Mouse (Mus musculus) heart, adult 2 months (tissue): ENCODE results near the gene Nmnat2. TPM values are rescaled to one million over a fixed set of nuclear protein-coding genes. Genes with fewer than 3 reads are reported as not detected.

Experiments used
- DNase-seq, 2 experiments: peaks; one replicate each; pipeline ENCODE4 v3.0.0; 2021
- H3K27ac ChIP-seq: fragments of 200-600 bp; 2 replicates; pipeline ENCODE4 v1.8.1; 2022
- H3K27me3 ChIP-seq: fragments of 200-500 bp; 2 replicates; pipeline ENCODE4 v1.6.1; 2012; ENCODE audit warnings: mild to moderate bottlenecking, low read length, inconsistent platforms, mixed read lengths; ENCODE audit not compliant: control insufficient read depth, insufficient read depth
- H3K36me3 ChIP-seq: fragments of 200-500 bp; 2 replicates; pipeline ENCODE4 v1.6.1; 2012; ENCODE audit warnings: low read length, inconsistent platforms; ENCODE audit not compliant: control insufficient read depth, insufficient read depth
- H3K4me1 ChIP-seq: fragments of 200-500 bp; 2 replicates; pipeline ENCODE4 v1.6.1; 2011; ENCODE audit warnings: low read length; ENCODE audit not compliant: control insufficient read depth, insufficient read depth
- H3K4me3 ChIP-seq: fragments of 200-600 bp; 2 replicates; pipeline ENCODE4 v1.8.1; 2022
- H3K79me2 ChIP-seq: fragments of 200-500 bp; replicated peaks from 2 replicates; pipeline ENCODE4 v1.6.1; 2012; ENCODE audit warnings: mild to moderate bottlenecking, inconsistent platforms, low read length, moderate library complexity, mixed read lengths; ENCODE audit not compliant: control insufficient read depth, insufficient read depth
- H3K9ac ChIP-seq: fragments of 200-500 bp; 2 replicates; pipeline ENCODE4 v1.6.1; 2012; ENCODE audit warnings: low read depth, mild to moderate bottlenecking, control low read depth, inconsistent platforms, low read length, mixed read lengths
- CTCF ChIP-seq: fragments of 200-600 bp; IDR thresholded peaks from 2 replicates; pipeline ENCODE4 v1.8.1; 2022; ENCODE audit warnings: antibody characterized with exemption, mild to moderate bottlenecking, moderate library complexity
- EP300 ChIP-seq: fragments of 200-500 bp; IDR thresholded peaks from 2 replicates; pipeline ENCODE4 v1.6.1; 2011; ENCODE audit warnings: low read depth, low read length, control low read depth; ENCODE audit not compliant: insufficient read depth
- POLR2A ChIP-seq: fragments of 200-500 bp; IDR thresholded peaks from 2 replicates; pipeline ENCODE4 v1.6.1; 2011; ENCODE audit warnings: mild to moderate bottlenecking, low read depth, low read length, control low read depth; ENCODE audit not compliant: insufficient read depth
- WGBS: fragments of 180-500 bp; shearing (Covaris S2); methylation state at CpG from one replicate; pipeline ENCODE4 v1.1.7; 2018; 5-methylcytosine and 5-hydroxymethylcytosine counted together
- intact Hi-C: fragments of 180-260 bp; cut with DNase I; formaldehyde crosslinking; loops from one replicate; pipeline ENCODE4 v1.15.1; 2025
- polyA plus RNA-seq: library from polyadenylated mRNA; depleted of rRNA; stranded (reverse); fragments of >200 nt; gene quantifications from 2 replicates; pipeline ENCODE4 v1.2.3, GENCODE M21; 2012
- total RNA-seq, 2 experiments: library from RNA; stranded (reverse); gene quantifications; 2 replicates each; pipeline ENCODE4 v1.2.3; 2021

Nmnat2 gene
- total and polyA plus RNA-seq, 3 experiments, result 0.29 to 0.89 (median 0.66) TPM

DNA sequence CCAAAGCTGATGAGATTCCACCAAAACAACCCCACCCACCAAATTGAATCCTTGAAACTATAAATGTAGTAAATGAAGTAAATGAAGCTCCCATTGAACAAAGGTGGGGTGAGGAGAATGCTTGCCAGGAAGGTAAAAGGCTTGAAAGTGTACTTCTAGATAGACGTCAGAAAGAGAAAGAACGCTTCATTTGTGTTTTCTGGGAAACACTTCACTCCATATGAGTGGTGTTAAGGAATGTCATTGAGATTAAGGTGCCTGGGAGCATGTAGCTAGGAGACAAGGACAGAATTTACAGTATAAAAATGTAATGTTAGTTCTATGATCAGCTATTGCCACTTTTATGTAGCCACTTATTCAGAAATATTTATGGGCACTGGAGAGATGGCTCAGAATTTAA lies 49.7 kb downstream of the Nmnat2 start:
- no peak for DNase-seq
- no peak overlapping the region for H3K4me3 ChIP-seq
- H3K27me3 ChIP-seq, result no peaks in the 10 kb centered on the region
- no peaks in the 10 kb centered on the region for H3K4me1 ChIP-seq
- intact Hi-C loops, result no loop called here
- H3K79me2 ChIP-seq, result no peaks in the 10 kb centered on the region
- H3K36me3 ChIP-seq, result no peaks in the 10 kb centered on the region
- TF ChIP-seq POLR2A (no peak), CTCF (no peak)
- WGBS, result 92% methylated on average over 2 of the region's 2 CpGs
- no peak overlapping the region for H3K9ac ChIP-seq
- no peak overlapping the region for H3K27ac ChIP-seq

GRCm38 (mm10) chr1:153006054-153006453 lies 51.3 kb downstream of the Nmnat2 start:
- no peaks in the 10 kb centered on the region for H3K4me1 ChIP-seq
- TF ChIP-seq CTCF (no peak), POLR2A (no peak), EP300 (no peak)
- no peaks in the 10 kb centered on the region for H3K79me2 ChIP-seq
- H3K4me3 ChIP-seq, result no peak overlapping the region
- intact Hi-C loops, result no loop called here
- 52% methylated on average over 5 of the region's 5 CpGs for WGBS
- no peaks in the 10 kb centered on the region for H3K27me3 ChIP-seq
- no peaks in the 10 kb centered on the region for H3K36me3 ChIP-seq
- DNase-seq, result no peak
- no peak overlapping the region for H3K27ac ChIP-seq
- H3K9ac ChIP-seq, result no peak overlapping the region

GRCm38 (mm10) chr1:153006761-153007160 lies 52.0 kb downstream of the Nmnat2 start:
- H3K4me3 ChIP-seq, result no peak overlapping the region
- H3K4me1 ChIP-seq, result no peaks in the 10 kb centered on the region
- no peak for TF ChIP-seq EP300
- no peak for TF ChIP-seq CTCF
- TF ChIP-seq POLR2A, result no peak
- no peaks in the 10 kb centered on the region for H3K36me3 ChIP-seq
- no peak overlapping the region for H3K9ac ChIP-seq
- intact Hi-C loops, result no loop called here
- H3K27me3 ChIP-seq, result no peaks in the 10 kb centered on the region
- H3K79me2 ChIP-seq, result no peaks in the 10 kb centered on the region
- no peak overlapping the region for H3K27ac ChIP-seq
- WGBS, result 80% methylated on average over 4 of the region's 4 CpGs
- no peak for DNase-seq

DNA sequence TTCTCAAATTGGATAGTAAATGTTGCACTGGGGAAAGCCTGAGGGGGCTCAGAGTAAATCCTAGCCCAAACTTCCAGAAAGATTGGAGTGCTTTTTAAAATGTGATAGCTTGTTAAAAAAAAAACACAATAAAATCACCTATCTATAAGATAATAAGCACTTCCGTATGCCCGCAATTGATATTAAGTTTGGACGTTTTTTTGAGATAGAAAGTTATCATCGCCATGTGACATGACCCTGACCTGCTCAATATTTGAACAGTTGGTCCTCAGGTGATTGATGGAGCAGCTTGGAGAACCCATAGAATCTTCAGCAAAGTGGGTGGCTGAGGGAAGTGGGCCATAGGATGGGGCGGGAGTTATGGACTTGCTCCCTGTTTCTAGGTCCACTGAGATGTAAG lies 52.5 kb downstream of the Nmnat2 start:
- DNase-seq, result no peak
- Histone ChIP-seq H3K36me3 (no peaks in the 10 kb centered on the region), H3K27ac (no peak overlapping the region), H3K9ac (no peak overlapping the region), H3K27me3 (no peaks in the 10 kb centered on the region), H3K4me3 (no peak overlapping the region), H3K4me1 (no peaks in the 10 kb centered on the region), H3K79me2 (no peaks in the 10 kb centered on the region)
- WGBS, result 76% methylated on average over 5 of the region's 5 CpGs
- intact Hi-C loops, result no loop called here
- no peak for TF ChIP-seq POLR2A
- TF ChIP-seq CTCF, result no peak
- TF ChIP-seq EP300, result no peak

DNA sequence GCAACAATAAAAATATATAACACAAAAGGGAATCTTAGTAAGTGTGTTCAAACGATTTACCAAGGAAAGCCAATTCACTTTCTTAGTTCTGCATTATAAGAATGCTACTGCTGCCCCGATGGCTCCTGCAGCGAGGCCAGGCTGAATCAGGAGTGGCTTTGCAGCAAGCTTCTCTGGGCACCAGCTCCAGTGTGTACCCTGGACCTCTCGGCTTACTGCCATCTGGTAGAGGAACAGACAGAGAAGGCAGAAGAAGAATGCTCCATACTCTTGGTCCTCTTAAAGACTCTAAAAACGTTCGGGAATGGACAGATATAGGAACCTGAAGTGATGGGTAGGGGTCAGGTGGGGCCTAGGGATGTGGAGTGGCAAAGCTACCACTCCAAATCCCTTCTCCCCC lies 53.0 kb downstream of the Nmnat2 start:
- H3K36me3 ChIP-seq, result no peaks in the 10 kb centered on the region
- TF ChIP-seq POLR2A (no peak), CTCF (no peak), EP300 (no peak)
- no peaks in the 10 kb centered on the region for H3K4me1 ChIP-seq
- no peak overlapping the region for H3K4me3 ChIP-seq
- 89% methylated on average over 6 of the region's 6 CpGs for WGBS
- intact Hi-C loops, result no loop called here
- H3K9ac ChIP-seq, result no peak overlapping the region
- no peaks in the 10 kb centered on the region for H3K27me3 ChIP-seq
- no peak overlapping the region for H3K27ac ChIP-seq
- H3K79me2 ChIP-seq, result no peaks in the 10 kb centered on the region
- no peak for DNase-seq

GRCm38 (mm10) chr1:153009338-153009737 lies 54.5 kb downstream of the Nmnat2 start:
- Histone ChIP-seq H3K4me3 (no peak overlapping the region), H3K9ac (no peak overlapping the region), H3K27ac (no peak overlapping the region), H3K4me1 (peaks cover 3% of the 10 kb centered on the region), H3K79me2 (no peaks in the 10 kb centered on the region), H3K27me3 (no peaks in the 10 kb centered on the region), H3K36me3 (no peaks in the 10 kb centered on the region)
- DNase-seq, result no peak
- WGBS, result 69% methylated on average over 9 of the region's 9 CpGs
- TF ChIP-seq POLR2A (no peak), EP300 (no peak), CTCF (no peak)
- intact Hi-C loops, result no loop called here
